Mouse (Mus musculus): ENCODE measurements around the gene Dip2b.

DNA sequence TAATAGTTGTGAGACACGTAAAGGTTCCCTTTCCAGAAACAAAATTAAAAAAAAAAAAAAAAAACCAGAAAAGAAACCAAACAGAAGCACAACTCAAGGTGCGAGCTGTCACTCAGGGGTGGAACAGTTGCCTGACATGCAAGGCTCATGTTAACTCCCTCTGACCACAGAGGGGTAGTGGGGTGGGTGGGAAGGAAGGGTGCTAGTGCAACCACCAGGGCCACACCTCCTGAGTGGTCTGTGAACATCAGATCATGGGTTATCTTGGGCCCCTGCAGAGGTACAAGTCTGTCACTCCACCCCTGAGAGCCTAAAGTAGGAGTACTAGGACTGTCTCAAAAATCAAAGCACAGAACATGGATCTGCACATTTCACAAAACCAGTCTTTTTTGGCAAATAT is 65.7 kb downstream of the Dip2b start:
- TF ChIP-seq CTCF (IDR thresholded peaks at IDR 0.05) (no peak), POLR2A (IDR thresholded peaks at IDR 0.05; ENCODE audit: insufficient read depth, low read depth, low read length) (no peak)
